Mouse (Mus musculus): Measurements from ENCODE around the gene Fam149b. TPM values are rescaled to one million over a fixed set of nuclear protein-coding genes. Genes with fewer than 3 reads are reported as not detected.

Fam149b gene
- polyA plus RNA-seq, 1 experiment from 2014 or later, result 40.7 TPM

DNA sequence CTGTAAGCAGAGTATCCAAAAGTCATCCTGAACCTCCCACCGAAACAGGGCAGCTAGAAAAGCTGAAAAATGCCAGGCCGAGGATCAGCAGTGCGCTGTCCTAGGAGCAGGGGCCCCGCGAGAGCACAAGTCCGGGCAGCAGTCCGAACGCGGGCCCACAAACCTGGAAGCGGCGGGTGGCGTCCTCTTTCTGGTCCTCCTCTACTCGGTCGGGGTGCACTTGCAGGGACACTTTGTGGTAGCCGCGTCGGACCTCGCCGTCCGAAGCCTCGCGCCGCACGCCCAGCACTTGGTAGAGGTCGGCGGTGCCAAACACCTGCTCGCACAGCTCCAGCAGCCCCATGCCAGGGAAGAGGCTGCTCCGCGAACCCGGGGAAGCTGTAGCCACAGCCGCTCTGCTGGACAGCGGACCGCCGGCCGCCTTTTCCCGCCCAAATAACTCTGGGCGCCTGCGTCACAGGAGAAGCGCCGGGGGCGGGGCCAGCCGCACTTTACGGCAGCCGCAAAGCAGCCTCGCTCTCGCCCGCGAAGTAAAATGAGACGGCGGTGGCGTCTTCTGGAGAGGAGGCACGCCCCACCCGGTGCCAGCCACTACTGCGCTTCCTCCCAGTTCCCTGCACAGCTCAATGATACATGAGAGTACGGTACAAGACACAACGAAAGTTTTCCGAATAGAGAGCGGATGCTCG lies 40.6 kb downstream of the Fam149b start, which contains the start of gene Dnajc9:
Gene Dnajc9, minus strand, starts transcription at position 470 of the 689 bp plus-strand sequence.
- ChIA-PET POLR2A (interaction anchor here (0.5 to 1.1 kb wide), 2 partner anchors 9 to 300 kb away, joined by 3 to 5 read pairs; no protein-coding TSS in a partner anchor), CTCF (interaction anchor here (3.2 kb wide), 1 partner anchor 10 kb away, joined by 20 read pairs; no protein-coding TSS in a partner anchor)

DNA sequence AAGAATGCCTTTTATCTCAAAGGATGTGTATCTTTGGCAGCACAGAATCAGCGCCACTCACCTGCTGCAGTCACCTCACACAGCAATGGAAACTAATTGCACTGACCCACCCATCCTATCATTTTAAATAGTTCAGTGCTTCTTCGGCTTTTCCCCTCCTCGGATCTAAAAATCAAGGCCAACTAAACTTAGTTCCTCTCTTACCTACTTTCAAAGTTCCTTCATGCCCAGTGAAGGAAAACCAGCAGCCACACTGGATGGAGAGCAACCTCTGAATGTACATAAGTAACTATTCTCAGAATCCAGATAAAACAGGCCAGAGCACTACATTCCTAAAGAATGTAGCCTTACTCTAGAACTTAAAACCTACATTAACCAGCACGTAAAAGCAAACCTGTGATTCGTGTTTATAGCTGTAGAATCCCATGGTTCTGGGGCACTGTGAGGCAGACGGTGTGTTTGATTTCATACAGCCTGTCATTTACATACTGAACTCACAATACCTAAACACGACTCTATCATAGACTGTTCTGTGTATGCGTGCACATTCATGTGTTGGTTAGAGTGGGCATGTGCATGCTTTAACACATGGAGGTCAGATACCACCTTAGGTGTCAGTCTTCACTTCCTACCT lies 41.6 kb downstream of the Fam149b start:
- no peak for TF ChIP-seq CTCF (IDR thresholded peaks at IDR 0.05)

More for the DNA sequence above, 40.6 kb downstream of the Fam149b start, which contains the start of gene Dnajc9:
- in situ Hi-C loops (cut with MboI; ENCODE audit: low pct_unique_long_range_greater_than_20kb), result no loop called here
- ATAC-seq, result peak; percentile 46
- DNase-seq (ENCODE audit: low read depth, low spot score), result peak; percentile 56
- H3K27me3 ChIP-seq, result no peaks in the 10 kb centered on the region
- no peak for TF ChIP-seq CTCF (IDR thresholded peaks at IDR 0.05)

DNA sequence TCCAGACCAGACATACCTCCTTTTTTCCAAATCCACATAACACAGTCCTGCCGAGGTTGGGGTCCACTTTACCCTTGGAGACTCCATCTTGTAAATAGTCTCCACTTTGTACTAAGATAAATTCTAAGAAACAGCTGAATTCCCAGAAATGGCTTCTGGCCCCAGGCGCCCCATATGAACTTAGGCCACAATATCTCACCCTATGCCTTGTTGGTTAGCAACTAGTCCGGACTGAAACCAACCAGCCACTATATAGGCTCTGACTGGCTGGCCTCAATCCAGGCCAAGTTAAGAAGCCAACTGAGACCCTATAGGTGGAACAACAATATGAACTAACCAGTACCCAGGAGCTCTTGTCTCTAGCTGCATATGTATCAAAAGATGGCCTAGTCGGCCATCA lies 44.4 kb downstream of the Fam149b start:
- ChIA-PET POLR2A (no interaction called here), CTCF (interaction anchor here (0.8 to 2.3 kb wide), 3 partner anchors 14 to 91 kb away, joined by 3 to 9 read pairs (median 3); no protein-coding TSS in a partner anchor)
- in situ Hi-C loops (cut with MboI; ENCODE audit: low pct_unique_long_range_greater_than_20kb), result no loop called here
- DNase-seq (ENCODE audit: low read depth, low spot score), result no peak
- H3K27me3 ChIP-seq, result no peaks in the 10 kb centered on the region
- ATAC-seq, result no peak
- no peak for TF ChIP-seq CTCF (IDR thresholded peaks at IDR 0.05)

More for the DNA sequence above, 41.6 kb downstream of the Fam149b start:
- CTCF ChIA-PET, result interaction anchor here (3.2 kb wide), 1 partner anchor 11 kb away, joined by 20 read pairs; no protein-coding TSS in a partner anchor
- POLR2A ChIA-PET, result interaction anchor here (0.6 kb wide), 1 partner anchor 28 kb away, joined by 4 read pairs; no protein-coding TSS in a partner anchor
- in situ Hi-C loops (cut with MboI; ENCODE audit: low pct_unique_long_range_greater_than_20kb), result no loop called here
- no peaks in the 10 kb centered on the region for H3K27me3 ChIP-seq
- DNase-seq (ENCODE audit: low read depth, low spot score) (no peak), ATAC-seq (no peak)

DNA sequence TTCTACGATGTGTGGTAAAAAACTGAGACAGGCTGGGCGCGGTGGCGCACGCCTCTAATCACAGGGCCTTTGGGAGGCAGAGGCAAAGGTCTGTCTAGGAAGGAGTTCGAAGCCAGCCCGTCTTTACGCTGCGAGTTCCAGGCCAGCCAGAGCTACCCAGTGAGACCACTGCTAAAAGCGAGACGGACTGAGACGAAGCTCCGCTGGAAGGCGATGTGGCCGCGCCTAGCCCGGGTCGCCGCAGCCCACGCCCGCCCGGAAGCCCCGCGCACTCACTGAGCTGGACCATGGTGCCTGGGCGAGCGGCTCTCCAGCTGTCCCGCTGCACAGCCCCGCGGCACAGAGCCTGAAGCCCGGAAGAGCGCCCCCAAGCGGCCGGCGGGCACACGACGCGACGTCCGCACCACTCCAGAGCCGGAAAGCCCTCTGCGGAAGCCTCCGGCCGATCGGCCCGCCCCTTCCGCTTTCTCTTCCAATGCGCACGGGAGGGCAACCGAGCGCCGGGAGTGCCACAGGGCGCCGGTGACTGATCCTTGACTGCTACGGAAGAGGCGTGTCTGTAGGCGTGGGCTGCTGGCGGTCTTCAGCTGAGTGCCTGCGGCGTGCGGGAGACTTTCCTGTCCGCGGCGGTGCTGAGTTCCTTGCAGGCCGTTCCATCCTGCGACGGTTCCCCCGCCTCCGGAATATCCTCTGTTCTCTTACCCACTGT lies 45.4 kb downstream of the Fam149b start, which contains the start of gene Mrps16:
Gene Mrps16, minus strand, starts transcription at position 430 of the 709 bp plus-strand sequence.
- H3K27me3 ChIP-seq, result no peaks in the 10 kb centered on the region
- ATAC-seq (peak; percentile 96), DNase-seq (ENCODE audit: low read depth, low spot score) (peak; percentile 46)
- no peak for TF ChIP-seq CTCF (IDR thresholded peaks at IDR 0.05)
- CTCF ChIA-PET, result interaction anchor here (0.7 to 1.2 kb wide), 6 partner anchors 12 to 63 kb away, joined by 3 to 5 read pairs (median 3); no protein-coding TSS in a partner anchor
- in situ Hi-C loops (cut with MboI; ENCODE audit: low pct_unique_long_range_greater_than_20kb), result no loop called here
- POLR2A ChIA-PET, result no interaction called here

DNA sequence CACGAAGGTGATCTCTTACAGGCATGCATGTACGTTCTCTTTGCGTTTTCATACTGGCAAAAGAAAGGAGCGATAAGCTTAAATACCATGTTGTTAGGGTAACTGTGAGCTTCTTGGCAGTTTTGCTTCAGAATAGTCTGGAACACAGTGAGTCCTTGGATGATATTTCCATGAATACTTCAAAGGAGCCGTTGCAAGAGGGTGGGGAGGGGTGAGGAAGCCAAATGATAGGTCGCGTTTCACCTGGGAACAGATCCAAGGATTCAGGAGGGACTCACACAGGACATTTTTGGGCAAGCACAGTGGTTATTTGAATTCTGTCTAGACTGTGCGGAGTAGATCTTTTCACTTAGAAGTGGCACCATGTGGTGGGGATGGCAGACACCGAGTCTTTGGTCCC lies 49.3 kb downstream of the Fam149b start:
- in situ Hi-C loops (cut with MboI; ENCODE audit: low pct_unique_long_range_greater_than_20kb), result no loop called here
- H3K27me3 ChIP-seq, result no peaks in the 10 kb centered on the region
- ChIA-PET POLR2A (no interaction called here), CTCF (interaction anchor here (0.9 to 1.4 kb wide), 3 partner anchors 19 to 49 kb away, joined by 3 read pairs; no protein-coding TSS in a partner anchor)
- TF ChIP-seq CTCF (IDR thresholded peaks at IDR 0.05), result no peak
- no peak for DNase-seq (ENCODE audit: low read depth, low spot score)
- no peak for ATAC-seq

DNA sequence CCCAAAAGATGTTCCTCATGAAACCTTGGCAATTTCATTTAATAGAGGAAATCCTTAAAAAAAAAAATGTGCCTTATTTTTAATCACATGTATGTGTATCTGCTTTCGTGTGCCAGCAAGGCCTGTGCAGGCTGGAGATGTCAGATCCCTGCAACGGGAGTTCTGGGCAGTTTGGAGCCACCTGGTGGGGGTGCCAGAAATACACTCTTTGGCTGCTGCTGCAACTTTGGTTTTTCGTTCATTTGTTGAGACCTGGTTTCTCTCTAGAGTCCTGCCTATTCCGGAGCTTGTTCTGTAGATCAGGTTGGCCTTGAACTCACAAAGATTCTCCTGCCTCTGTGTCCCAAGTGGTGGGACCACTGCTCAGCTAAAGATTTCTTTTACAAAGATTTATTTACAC lies 50.9 kb downstream of the Fam149b start:
- ChIA-PET CTCF (interaction anchor here (1.0 to 3.4 kb wide), 4 partner anchors 17 to 55 kb away, joined by 3 to 15 read pairs (median 6); no protein-coding TSS in a partner anchor), POLR2A (no interaction called here)
- in situ Hi-C loops (cut with MboI; ENCODE audit: low pct_unique_long_range_greater_than_20kb), result no loop called here
- TF ChIP-seq CTCF (IDR thresholded peaks at IDR 0.05), result peak; percentile 54
- ATAC-seq (no peak), DNase-seq (ENCODE audit: low read depth, low spot score) (no peak)
- no peaks in the 10 kb centered on the region for H3K27me3 ChIP-seq

DNA sequence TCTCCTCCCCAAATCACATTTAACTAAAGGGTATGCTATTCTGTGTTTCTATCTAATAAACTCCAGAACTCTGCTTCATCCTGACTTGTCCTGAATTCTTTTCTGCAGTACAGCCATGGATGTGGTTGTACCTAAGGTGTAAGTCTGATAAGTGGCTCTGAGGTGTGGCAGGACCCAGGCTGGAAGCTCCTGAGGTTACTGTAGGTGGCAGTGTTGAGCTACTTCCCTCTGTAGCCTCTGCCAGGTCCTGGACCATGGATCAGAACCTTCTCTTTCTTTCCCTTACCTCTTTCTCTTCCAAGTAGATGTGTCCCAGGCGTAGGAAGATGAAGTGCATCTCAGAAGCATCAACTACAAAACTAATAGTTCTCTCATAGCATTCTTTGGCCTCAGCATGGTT lies 52.1 kb downstream of the Fam149b start:
- H3K27me3 ChIP-seq, result no peaks in the 10 kb centered on the region
- POLR2A ChIA-PET, result no interaction called here
- ATAC-seq, result no peak
- peak; percentile 79 for TF ChIP-seq CTCF (IDR thresholded peaks at IDR 0.05)
- CTCF ChIA-PET, result interaction anchor here (1.0 to 3.4 kb wide), 4 partner anchors 16 to 54 kb away, joined by 3 to 15 read pairs (median 6); no protein-coding TSS in a partner anchor
- in situ Hi-C loops (cut with MboI; ENCODE audit: low pct_unique_long_range_greater_than_20kb), result loop anchor here (5.0 kb wide), 2 partner anchors 157 to 267 kb away; partner anchors contain the start of gene Synpo2l
- DNase-seq (ENCODE audit: low read depth, low spot score), result no peak

DNA sequence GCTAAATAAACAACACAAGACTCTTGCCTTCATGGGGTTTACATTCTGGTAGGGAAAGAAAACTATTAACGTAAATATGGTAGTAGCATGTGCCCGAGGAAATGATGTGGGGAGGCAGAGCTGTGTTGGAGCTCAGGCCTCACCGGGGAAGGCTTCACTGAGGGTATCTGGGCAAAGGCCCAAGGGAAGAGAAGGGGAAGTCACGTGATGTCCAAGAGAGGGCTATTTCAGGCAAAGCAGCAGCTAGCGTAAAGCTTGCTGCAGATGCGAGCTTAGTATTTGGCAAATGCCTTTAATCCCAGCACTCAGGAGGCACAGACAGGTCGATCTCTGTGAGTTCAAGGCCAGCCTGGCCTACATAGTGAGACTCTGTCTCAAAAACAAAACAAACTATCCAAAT lies 74.3 kb downstream of the Fam149b start:
- no peaks in the 10 kb centered on the region for H3K27me3 ChIP-seq
- no peak for TF ChIP-seq CTCF (IDR thresholded peaks at IDR 0.05)
- CTCF ChIA-PET, result interaction anchor here (1.5 kb wide), 1 partner anchor 29 kb away, joined by 3 read pairs; no protein-coding TSS in a partner anchor

DNA sequence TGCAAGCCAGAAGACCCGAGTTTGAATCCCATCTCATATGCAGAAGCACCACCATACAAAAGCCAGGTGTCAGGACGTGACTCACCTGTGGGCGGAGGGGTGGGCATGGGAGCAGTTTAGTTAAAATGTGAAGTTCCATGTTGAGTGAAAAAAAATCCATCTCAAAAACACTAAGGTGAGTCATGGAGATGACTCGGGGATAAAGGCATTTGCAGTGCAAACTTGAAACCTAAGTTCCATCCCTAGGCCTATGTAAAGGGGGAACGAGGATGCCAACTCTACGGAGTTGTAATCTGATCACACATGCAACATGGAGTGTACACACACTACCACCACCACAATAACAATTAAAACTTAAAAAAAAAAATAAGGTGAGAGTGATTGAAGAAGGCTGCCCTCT lies 75.1 kb downstream of the Fam149b start:
- CTCF ChIA-PET, result no interaction called here
- DNase-seq (ENCODE audit: low read depth, low spot score) (no peak), ATAC-seq (no peak)
- in situ Hi-C loops (cut with MboI; ENCODE audit: low pct_unique_long_range_greater_than_20kb), result no loop called here
- POLR2A ChIA-PET, result no interaction called here
- no peaks in the 10 kb centered on the region for H3K27me3 ChIP-seq
- no peak for TF ChIP-seq CTCF (IDR thresholded peaks at IDR 0.05)

More for the DNA sequence above, 74.3 kb downstream of the Fam149b start:
- ATAC-seq (no peak), DNase-seq (ENCODE audit: low read depth, low spot score) (no peak)
- in situ Hi-C loops (cut with MboI; ENCODE audit: low pct_unique_long_range_greater_than_20kb), result no loop called here
- POLR2A ChIA-PET, result no interaction called here

DNA sequence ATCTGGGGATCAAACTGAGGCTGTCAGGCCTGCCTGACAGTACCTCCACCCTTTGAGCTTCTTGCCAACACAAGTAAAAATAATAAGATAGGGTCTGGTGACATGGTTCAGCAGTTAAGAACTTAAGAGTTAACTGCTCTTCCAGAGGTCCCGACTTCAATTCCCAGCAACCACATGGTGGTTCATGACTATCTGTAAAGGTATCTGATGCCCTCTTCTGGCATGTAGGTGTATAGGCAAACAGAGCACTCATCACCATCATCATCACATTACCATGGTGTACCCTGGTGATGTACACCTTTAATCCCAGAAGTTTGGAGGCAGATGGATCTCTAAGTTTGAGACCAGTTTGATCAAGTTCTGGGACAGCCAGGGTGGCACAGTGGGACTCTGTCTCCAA lies 80.6 kb downstream of the Fam149b start:
- in situ Hi-C loops (cut with MboI; ENCODE audit: low pct_unique_long_range_greater_than_20kb), result no loop called here

More for the DNA sequence above, 80.6 kb downstream of the Fam149b start:
- ChIA-PET POLR2A (interaction anchor here (0.6 kb wide), 1 partner anchor 24 kb away, joined by 4 read pairs; no protein-coding TSS in a partner anchor), CTCF (interaction anchor here (1.4 to 1.6 kb wide), 2 partner anchors 16 to 26 kb away, joined by 3 read pairs; no protein-coding TSS in a partner anchor)
- no peak for TF ChIP-seq CTCF (IDR thresholded peaks at IDR 0.05)
- DNase-seq (ENCODE audit: low read depth, low spot score), result no peak
- ATAC-seq, result no peak
- no peaks in the 10 kb centered on the region for H3K27me3 ChIP-seq

Data from Patski (cell line).